Mouse (Mus musculus) thymus, postnatal 25 days (tissue): ENCODE measurements around the gene Tor1a.
"Not testable (repeated sequence)": the region's sequence is repeated elsewhere in the genome, so short reads cannot be mapped to it uniquely, and the experiment has no call there.

ENCODE experiments used
- DNase-seq: peaks from one replicate; pipeline ENCODE4 v3.0.0; 2022

The Tor1a gene

DNA sequence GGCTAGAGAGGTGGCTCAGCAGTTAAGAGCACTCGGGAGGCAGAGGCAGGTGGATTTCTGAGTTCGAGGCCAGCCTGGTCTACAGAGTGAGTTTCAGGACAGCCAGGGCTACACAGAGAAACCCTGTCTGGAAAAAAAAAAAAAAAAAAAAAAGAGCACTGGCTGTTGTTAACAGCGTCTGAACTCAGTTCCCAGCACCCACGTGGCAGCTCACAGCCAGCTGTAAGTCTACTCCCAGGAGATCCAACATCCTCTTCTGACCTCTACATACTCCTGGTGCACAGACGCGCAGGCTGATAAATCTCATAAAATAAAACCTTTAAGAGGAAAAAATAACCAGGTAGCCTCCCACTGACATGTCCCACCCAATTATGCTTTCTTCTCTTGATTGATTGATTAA lies 51.8 kb downstream of the Tor1a start:
- DNase-seq = not testable (repeated sequence)

DNA sequence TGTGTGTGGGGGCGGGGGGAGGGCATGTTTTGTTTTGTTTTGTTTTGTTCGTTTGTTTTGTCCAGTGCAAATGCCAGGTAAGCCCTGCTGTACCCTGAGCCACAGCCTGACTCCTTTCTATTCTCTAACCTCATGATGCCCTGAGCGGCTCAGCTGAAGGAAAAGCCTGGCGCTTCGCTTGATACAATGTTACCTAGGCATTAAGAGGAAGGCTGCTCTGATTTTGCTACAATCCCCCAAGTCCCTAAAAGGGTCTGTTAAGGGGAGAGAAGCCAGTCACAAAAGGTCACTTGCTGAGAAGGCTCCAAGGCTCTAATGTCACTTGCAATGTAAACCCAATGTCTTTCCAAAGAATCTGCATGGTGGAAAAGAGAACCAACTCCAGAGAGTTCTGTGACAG lies 52.4 kb downstream of the Tor1a start:
- no peak for DNase-seq

DNA sequence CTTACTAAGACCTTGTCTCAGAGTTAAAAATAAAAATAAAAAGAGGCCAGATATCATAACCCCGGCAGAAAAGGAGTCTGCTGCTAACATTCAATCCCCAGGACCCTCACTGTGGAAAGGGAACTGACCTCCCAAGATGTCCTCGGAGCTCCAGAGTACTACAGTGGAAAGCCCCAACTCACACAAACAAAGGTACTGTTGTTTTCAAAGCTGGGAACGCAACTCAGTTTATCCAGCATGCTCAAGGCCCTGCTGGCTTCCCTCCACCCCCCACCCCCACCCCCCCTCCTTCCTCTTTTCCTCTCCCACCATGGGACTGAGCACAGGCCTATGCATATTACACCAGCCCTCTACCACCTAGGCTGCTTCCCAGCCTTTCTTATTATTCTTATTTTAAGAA lies 52.9 kb downstream of the Tor1a start:
- no peak for DNase-seq

DNA sequence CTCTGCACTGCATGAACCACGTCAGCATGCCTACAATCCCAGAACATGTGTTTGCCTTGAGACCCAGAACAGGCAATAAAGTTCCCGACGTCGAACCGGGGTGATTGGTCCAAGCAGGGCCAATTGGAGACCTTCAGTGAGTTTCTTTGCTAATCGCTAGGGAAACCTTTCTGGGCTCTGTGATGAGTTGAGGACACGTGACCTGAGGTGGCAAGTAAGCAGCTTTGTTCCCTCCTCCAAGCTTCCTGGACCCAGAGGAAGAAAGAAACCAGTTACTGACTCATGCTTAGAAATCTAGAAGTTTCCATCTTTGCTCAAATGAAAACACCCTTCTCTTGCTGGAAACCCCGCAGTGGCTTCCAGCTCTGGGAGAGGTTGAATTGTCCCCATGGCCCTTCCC lies 54.7 kb downstream of the Tor1a start:
- no peak for DNase-seq

DNA sequence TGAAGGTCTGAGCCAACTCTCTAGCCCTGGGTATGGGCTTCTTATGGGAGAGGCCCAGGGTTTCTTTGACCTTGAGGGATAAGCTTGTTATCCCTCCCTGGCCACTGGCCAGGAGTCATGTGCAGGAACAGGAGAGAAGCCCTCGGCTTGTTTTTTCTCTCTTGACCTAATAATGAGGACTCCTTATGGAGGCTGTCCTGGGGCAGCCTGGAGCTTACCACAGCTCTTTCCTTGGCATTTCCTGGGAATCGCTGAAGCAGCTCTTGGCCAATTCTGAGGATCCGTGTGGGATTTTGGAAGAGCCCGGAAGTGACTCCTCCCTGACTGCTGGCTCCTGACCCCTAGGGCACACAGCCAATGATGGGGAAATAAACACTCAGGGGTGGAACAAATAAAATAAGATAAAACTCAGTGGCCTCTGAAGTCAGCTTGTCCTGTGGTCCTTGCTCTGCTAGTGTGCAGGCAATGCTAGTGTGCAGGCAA lies 55.4 kb downstream of the Tor1a start:
- no peak for DNase-seq
